Mouse (Mus musculus) left cerebral cortex, postnatal 14 days (tissue): ENCODE data around the gene Ctu1. TPM values are rescaled to one million over a fixed set of nuclear protein-coding genes. Genes with fewer than 3 reads are reported as not detected.
"Not testable (repeated sequence)": the region's sequence is repeated elsewhere in the genome, so short reads cannot be mapped to it uniquely, and the experiment has no call there.

Experiments
- DNase-seq, 2 experiments: peaks; one replicate each; pipeline ENCODE4 v3.0.0; 2021 to 2022; ENCODE audit warnings: low spot score in 2 of 2, mixed read lengths in 1 of 2
- intact Hi-C: fragments of 180-260 bp; cut with DNase I; formaldehyde crosslinking; loops from one replicate; pipeline ENCODE4 v1.15.1; 2025
- long read RNA-seq, 2 experiments: library from polyadenylated mRNA; stranded (forward); transcript quantifications; one replicate each; pipeline ENCODE4 v2.0.0; 2021
- total RNA-seq, 2 experiments: library from RNA; stranded (reverse); gene quantifications; 2 replicates each; pipeline ENCODE4 v1.2.3; 2021

The Ctu1 gene
- total RNA-seq, result 1 to 10 TPM; 8.2 to 8.9 TPM
- long read RNA-seq, experiment 1, partial matches to known transcripts, result 1 of 4 reads
- long read RNA-seq, experiment 1, other reads (novel, unspliced or antisense), result 1 of 4 reads
- long read RNA-seq, experiment 2, transcript Ctu1-201 (3 exons, 2,475 nt), result major isoform, 10 of 10 reads
- long read RNA-seq, experiment 2, partial matches to known transcripts, result 0 of 10 reads
- long read RNA-seq, experiment 2, other reads (novel, unspliced or antisense), result 0 of 10 reads

GRCm38 (mm10) chr7:43671809-43672580, at the start of gene Ctu1:
Gene Ctu1 (plus strand): TSS chr7:43672016.
- intact Hi-C loops, result no loop called here
- peak; percentile 93 to 97 for DNase-seq

GRCm38 (mm10) chr7:43622927-43623326, 48.9 kb upstream of the Ctu1 start:
- intact Hi-C loops, result no loop called here
- DNase-seq, result no peak

- no peak for DNase-seq
- intact Hi-C loops, result no loop called here
Measured at GRCm38 (mm10) chr7:43623819-43624218, 48.0 kb upstream of the Ctu1 start.

- DNase-seq, result no peak
- intact Hi-C loops, result no loop called here
Measured at GRCm38 (mm10) chr7:43625065-43625464, 46.8 kb upstream of the Ctu1 start.

- DNase-seq, result no peak
- intact Hi-C loops, result no loop called here
Measured at GRCm38 (mm10) chr7:43625794-43626422, 45.9 kb upstream of the Ctu1 start.

- no peak for DNase-seq
- intact Hi-C loops, result no loop called here
Measured at GRCm38 (mm10) chr7:43633940-43634339, 37.9 kb upstream of the Ctu1 start.

- no peak for DNase-seq
- intact Hi-C loops, result no loop called here
Measured at GRCm38 (mm10) chr7:43634500-43634899, 37.3 kb upstream of the Ctu1 start, which contains the start of gene Ceacam18. Gene Ceacam18 (plus strand): TSS chr7:43634707.

- intact Hi-C loops, result no loop called here
- no peak for DNase-seq
Measured at GRCm38 (mm10) chr7:43636194-43636593, 35.6 kb upstream of the Ctu1 start.

GRCm38 (mm10) chr7:43637118-43637517, 34.7 kb upstream of the Ctu1 start:
- no peak for DNase-seq
- intact Hi-C loops, result no loop called here

- intact Hi-C loops, result loop anchor here (10.0 kb wide), 1 partner anchor 52 kb away; the partner anchor contains the start of gene Klk14
- DNase-seq, result no peak
Measured at GRCm38 (mm10) chr7:43642587-43642986, 29.2 kb upstream of the Ctu1 start.

GRCm38 (mm10) chr7:43643046-43643652, 28.7 kb upstream of the Ctu1 start:
- intact Hi-C loops, result loop anchor here (10.0 kb wide), 1 partner anchor 52 kb away; the partner anchor contains the start of gene Klk14
- no peak for DNase-seq

- intact Hi-C loops, result loop anchor here (10.0 kb wide), 1 partner anchor 62 kb away; the partner anchor contains the start of gene Klk13
- DNase-seq, result no peak
Measured at GRCm38 (mm10) chr7:43652683-43653082, 19.1 kb upstream of the Ctu1 start.

GRCm38 (mm10) chr7:43654519-43654918, 17.3 kb upstream of the Ctu1 start:
- no peak for DNase-seq
- intact Hi-C loops, result loop anchor here (10.0 kb wide), 1 partner anchor 60 kb away; the partner anchor contains the start of gene Klk13

- no peak for DNase-seq
- intact Hi-C loops, result loop anchor here (10.0 kb wide), 1 partner anchor 59 kb away; the partner anchor contains the start of gene Klk13
Measured at GRCm38 (mm10) chr7:43656232-43656631, 15.6 kb upstream of the Ctu1 start.

- intact Hi-C loops, result no loop called here
Measured at GRCm38 (mm10) chr7:43660002-43660401, 11.8 kb upstream of the Ctu1 start, which contains the start of gene Siglece. Gene Siglece (minus strand): TSS chr7:43660161.

GRCm38 (mm10) chr7:43662804-43663203, 9.0 kb upstream of the Ctu1 start:
- intact Hi-C loops, result no loop called here
- DNase-seq, result no peak

More at GRCm38 (mm10) chr7:43660002-43660401, 11.8 kb upstream of the Ctu1 start, which contains the start of gene Siglece:
- DNase-seq, result no peak

- intact Hi-C loops, result loop anchor here (5.0 kb wide), 1 partner anchor 105 kb away; the partner anchor contains the start of gene Zfp658
- not testable (repeated sequence) for DNase-seq
Measured at GRCm38 (mm10) chr7:43667221-43667620, 4.6 kb upstream of the Ctu1 start.

GRCm38 (mm10) chr7:43668582-43668981, 3.2 kb upstream of the Ctu1 start:
- intact Hi-C loops, result loop anchor here (5.0 kb wide), 1 partner anchor 106 kb away; the partner anchor contains the start of gene Zfp658
- DNase-seq, result no peak

- DNase-seq, result no peak
- intact Hi-C loops, result no loop called here
Measured at GRCm38 (mm10) chr7:43671064-43671808, 580 bp upstream of the Ctu1 start.
